Mouse (Mus musculus): ENCODE results near the gene Ano2. TPM values are rescaled to one million over a fixed set of nuclear protein-coding genes. Genes with fewer than 3 reads are reported as not detected.

The Ano2 gene
- polyA plus RNA-seq, 1 experiment, result not detected

DNA sequence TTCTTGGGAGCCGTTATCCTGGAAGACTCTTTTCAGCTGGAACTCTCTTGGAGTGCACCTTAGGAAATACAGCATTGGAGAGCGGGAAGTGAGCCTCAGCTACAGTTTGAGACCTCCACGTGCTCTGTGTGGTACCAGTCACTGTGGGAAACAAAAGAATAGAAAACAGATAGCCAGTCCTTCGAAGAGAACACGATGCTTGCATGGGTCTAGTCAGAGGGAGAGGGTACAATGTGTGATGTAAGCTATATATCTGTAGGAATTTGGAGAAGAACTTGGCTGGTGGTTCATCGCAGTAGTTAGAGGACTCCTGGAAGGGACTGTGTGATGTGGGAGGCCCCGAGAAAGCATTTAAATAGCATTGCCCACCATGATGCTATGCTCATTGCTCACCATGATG lies 189.1 kb downstream of the Ano2 start:
- H3K4me1 ChIP-seq (ENCODE audit: control insufficient read depth, insufficient read depth, low read length), result no peaks in the 10 kb centered on the region
- no peaks in the 10 kb centered on the region for H3K36me3 ChIP-seq (ENCODE audit: control insufficient read depth, insufficient read depth, low read length, poor library complexity, severe bottlenecking)
- H3K4me3 ChIP-seq (ENCODE audit: low read depth, low read length), result no peak overlapping the region
- no peaks in the 10 kb centered on the region for H3K9me3 ChIP-seq (replicated peaks; ENCODE audit: control insufficient read depth, insufficient read depth, low read length, poor library complexity, severe bottlenecking)
- TF ChIP-seq POLR2A (IDR thresholded peaks at IDR 0.05; ENCODE audit: insufficient read depth, low read length) (no peak), CTCF (IDR thresholded peaks at IDR 0.05; ENCODE audit: low read depth, low read length) (no peak), EP300 (IDR thresholded peaks at IDR 0.05; ENCODE audit: insufficient read depth, low read depth, low read length) (no peak)
- H3K9ac ChIP-seq (ENCODE audit: low read depth, poor library complexity, severe bottlenecking), result no peak overlapping the region
- no peak overlapping the region for H3K27ac ChIP-seq (ENCODE audit: insufficient read depth, low read length)
- H3K27me3 ChIP-seq (ENCODE audit: control insufficient read depth, insufficient read depth, low read length, poor library complexity, severe bottlenecking), result no peaks in the 10 kb centered on the region

DNA sequence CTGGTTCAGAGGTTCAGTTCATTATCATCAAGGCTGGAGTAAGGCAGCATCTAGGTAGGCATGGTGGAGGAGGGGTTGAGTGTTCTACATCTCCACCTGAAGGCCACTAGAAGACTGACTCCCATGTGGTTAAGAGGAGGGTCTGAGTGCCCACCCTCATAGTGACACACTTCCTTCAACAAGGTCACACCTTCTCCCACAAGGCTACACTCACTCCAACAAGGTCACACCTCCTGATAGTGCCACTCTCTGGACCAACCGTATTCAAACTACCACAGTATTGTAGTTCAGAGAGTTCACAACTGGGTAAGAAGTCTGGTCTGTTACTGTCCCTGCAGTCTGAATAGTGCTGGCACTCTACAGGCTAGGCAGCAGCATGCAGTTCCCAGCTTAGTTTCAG lies 198.4 kb downstream of the Ano2 start:
- Histone ChIP-seq H3K27me3 (ENCODE audit: control insufficient read depth, insufficient read depth, low read length, poor library complexity, severe bottlenecking) (no peaks in the 10 kb centered on the region), H3K27ac (ENCODE audit: insufficient read depth, low read length) (no peak overlapping the region), H3K4me1 (ENCODE audit: control insufficient read depth, insufficient read depth, low read length) (no peaks in the 10 kb centered on the region), H3K9ac (ENCODE audit: low read depth, poor library complexity, severe bottlenecking) (no peak overlapping the region), H3K36me3 (ENCODE audit: control insufficient read depth, insufficient read depth, low read length, poor library complexity, severe bottlenecking) (no peaks in the 10 kb centered on the region), H3K9me3 (replicated peaks; ENCODE audit: control insufficient read depth, insufficient read depth, low read length, poor library complexity, severe bottlenecking) (no peaks in the 10 kb centered on the region), H3K4me3 (ENCODE audit: low read depth, low read length) (no peak overlapping the region)
- no peak for TF ChIP-seq EP300 (IDR thresholded peaks at IDR 0.05; ENCODE audit: insufficient read depth, low read depth, low read length)
- TF ChIP-seq CTCF (IDR thresholded peaks at IDR 0.05; ENCODE audit: low read depth, low read length), result no peak
- no peak for TF ChIP-seq POLR2A (IDR thresholded peaks at IDR 0.05; ENCODE audit: insufficient read depth, low read length)

DNA sequence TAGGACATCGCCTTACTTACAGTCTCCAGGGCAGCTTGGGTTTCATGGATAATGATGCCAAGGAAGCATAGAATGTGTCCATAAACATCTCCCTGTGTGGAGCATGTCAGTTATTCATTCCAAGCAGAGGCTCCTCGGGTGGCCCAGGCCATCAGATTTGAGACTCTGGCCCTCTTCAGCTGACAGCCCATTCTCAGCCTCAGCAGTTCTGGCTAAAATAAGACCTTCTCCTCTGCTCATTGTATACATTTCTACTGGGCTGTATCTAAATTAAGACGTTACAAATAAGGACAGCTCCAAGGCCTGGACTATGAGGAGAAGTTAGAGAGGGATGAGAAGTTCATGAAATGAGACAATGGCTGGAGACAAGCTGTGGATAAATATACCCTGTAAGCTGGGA lies 204.1 kb downstream of the Ano2 start:
- Histone ChIP-seq H3K36me3 (ENCODE audit: control insufficient read depth, insufficient read depth, low read length, poor library complexity, severe bottlenecking) (no peaks in the 10 kb centered on the region), H3K27me3 (ENCODE audit: control insufficient read depth, insufficient read depth, low read length, poor library complexity, severe bottlenecking) (no peaks in the 10 kb centered on the region), H3K27ac (ENCODE audit: insufficient read depth, low read length) (no peak overlapping the region), H3K9me3 (replicated peaks; ENCODE audit: control insufficient read depth, insufficient read depth, low read length, poor library complexity, severe bottlenecking) (no peaks in the 10 kb centered on the region), H3K4me3 (ENCODE audit: low read depth, low read length) (no peak overlapping the region), H3K9ac (ENCODE audit: low read depth, poor library complexity, severe bottlenecking) (no peak overlapping the region), H3K4me1 (ENCODE audit: control insufficient read depth, insufficient read depth, low read length) (no peaks in the 10 kb centered on the region)
- no peak for TF ChIP-seq POLR2A (IDR thresholded peaks at IDR 0.05; ENCODE audit: insufficient read depth, low read length)
- TF ChIP-seq EP300 (IDR thresholded peaks at IDR 0.05; ENCODE audit: insufficient read depth, low read depth, low read length), result no peak
- TF ChIP-seq CTCF (IDR thresholded peaks at IDR 0.05; ENCODE audit: low read depth, low read length), result no peak

DNA sequence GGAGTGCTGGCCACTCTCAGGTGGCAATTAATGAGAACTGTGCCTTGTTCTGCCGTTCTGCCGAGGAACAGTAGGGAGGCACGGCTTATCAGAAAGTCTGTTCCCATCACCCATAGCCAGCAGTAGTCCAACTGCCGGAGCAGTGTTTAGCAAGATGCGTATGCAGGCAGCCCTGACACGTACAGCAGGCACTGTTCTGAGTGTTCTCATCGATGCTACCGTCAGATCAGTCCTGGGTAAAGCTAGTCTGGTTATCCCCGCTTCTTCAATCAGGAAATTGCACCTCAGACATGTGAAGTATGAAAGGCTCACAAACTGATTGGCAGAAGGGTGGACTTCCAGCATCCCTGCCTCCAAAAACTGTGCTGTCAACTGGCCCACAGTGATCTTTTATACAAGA lies 224.2 kb downstream of the Ano2 start:
- Histone ChIP-seq H3K27me3 (ENCODE audit: control insufficient read depth, insufficient read depth, low read length, poor library complexity, severe bottlenecking) (no peaks in the 10 kb centered on the region; the same call in 1 of the 2 replicates), H3K4me1 (ENCODE audit: control insufficient read depth, insufficient read depth, low read length) (no peaks in the 10 kb centered on the region), H3K36me3 (ENCODE audit: control insufficient read depth, insufficient read depth, low read length, poor library complexity, severe bottlenecking) (no peaks in the 10 kb centered on the region), H3K9ac (ENCODE audit: low read depth, poor library complexity, severe bottlenecking) (no peak overlapping the region), H3K4me3 (ENCODE audit: low read depth, low read length) (no peak overlapping the region), H3K27ac (ENCODE audit: insufficient read depth, low read length) (no peak overlapping the region), H3K9me3 (replicated peaks; ENCODE audit: control insufficient read depth, insufficient read depth, low read length, poor library complexity, severe bottlenecking) (no peaks in the 10 kb centered on the region)
- TF ChIP-seq POLR2A (IDR thresholded peaks at IDR 0.05; ENCODE audit: insufficient read depth, low read length) (no peak), CTCF (IDR thresholded peaks at IDR 0.05; ENCODE audit: low read depth, low read length) (no peak), EP300 (IDR thresholded peaks at IDR 0.05; ENCODE audit: insufficient read depth, low read depth, low read length) (no peak)

DNA sequence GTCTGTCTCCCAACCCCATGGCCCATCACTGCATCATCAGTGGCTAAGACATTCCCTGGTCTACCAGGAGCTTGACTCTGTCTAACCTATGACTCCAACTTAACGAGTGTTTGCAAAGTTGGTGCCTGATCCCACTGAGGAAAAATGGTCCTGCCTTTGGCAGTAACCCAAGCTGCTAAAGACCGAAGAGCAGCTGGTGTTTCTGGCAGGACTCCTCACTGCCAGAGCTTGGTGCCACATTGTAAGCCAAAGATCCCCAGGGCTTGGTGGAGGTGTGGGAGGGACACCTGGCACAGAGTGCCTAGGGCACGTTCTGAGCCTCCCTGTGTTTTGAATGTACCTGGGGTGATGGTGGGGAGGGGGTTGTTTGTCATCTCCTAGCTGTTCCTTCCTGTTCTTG lies 232.5 kb downstream of the Ano2 start:
- no peaks in the 10 kb centered on the region for H3K36me3 ChIP-seq (ENCODE audit: control insufficient read depth, insufficient read depth, low read length, poor library complexity, severe bottlenecking)
- TF ChIP-seq EP300 (IDR thresholded peaks at IDR 0.05; ENCODE audit: insufficient read depth, low read depth, low read length), result no peak
- TF ChIP-seq POLR2A (IDR thresholded peaks at IDR 0.05; ENCODE audit: insufficient read depth, low read length), result no peak
- TF ChIP-seq CTCF (IDR thresholded peaks at IDR 0.05; ENCODE audit: low read depth, low read length), result no peak
- no peak overlapping the region for H3K4me3 ChIP-seq (ENCODE audit: low read depth, low read length)
- no peaks in the 10 kb centered on the region for H3K4me1 ChIP-seq (ENCODE audit: control insufficient read depth, insufficient read depth, low read length)
- H3K9me3 ChIP-seq (replicated peaks; ENCODE audit: control insufficient read depth, insufficient read depth, low read length, poor library complexity, severe bottlenecking), result no peaks in the 10 kb centered on the region
- no peak overlapping the region for H3K27ac ChIP-seq (ENCODE audit: insufficient read depth, low read length)
- H3K9ac ChIP-seq (ENCODE audit: low read depth, poor library complexity, severe bottlenecking), result no peak overlapping the region
- H3K27me3 ChIP-seq (ENCODE audit: control insufficient read depth, insufficient read depth, low read length, poor library complexity, severe bottlenecking), result no peaks in the 10 kb centered on the region

DNA sequence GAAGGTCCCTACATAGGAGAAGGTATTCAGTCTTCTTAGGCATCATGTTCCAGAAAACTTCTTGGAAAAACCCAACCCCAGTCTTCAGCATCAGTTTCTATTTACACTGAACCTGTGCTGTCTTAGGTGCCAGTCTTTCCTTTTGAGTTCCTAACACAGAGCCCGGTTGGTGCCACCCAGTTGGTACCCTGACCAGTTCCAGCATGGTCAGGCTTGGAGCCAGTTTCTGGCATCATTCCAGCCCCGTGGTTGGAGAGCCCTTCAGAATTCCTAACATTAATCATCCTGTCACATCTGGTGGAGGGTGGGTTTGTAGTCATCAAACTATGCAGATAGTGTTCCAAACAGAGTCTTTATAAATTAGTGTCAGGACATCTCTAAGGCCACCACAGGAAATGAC lies 234.8 kb downstream of the Ano2 start:
- Histone ChIP-seq H3K27ac (ENCODE audit: insufficient read depth, low read length) (no peak overlapping the region), H3K4me3 (ENCODE audit: low read depth, low read length) (no peak overlapping the region), H3K4me1 (ENCODE audit: control insufficient read depth, insufficient read depth, low read length) (no peaks in the 10 kb centered on the region), H3K27me3 (ENCODE audit: control insufficient read depth, insufficient read depth, low read length, poor library complexity, severe bottlenecking) (no peaks in the 10 kb centered on the region), H3K9ac (ENCODE audit: low read depth, poor library complexity, severe bottlenecking) (no peak overlapping the region), H3K9me3 (replicated peaks; ENCODE audit: control insufficient read depth, insufficient read depth, low read length, poor library complexity, severe bottlenecking) (no peaks in the 10 kb centered on the region), H3K36me3 (ENCODE audit: control insufficient read depth, insufficient read depth, low read length, poor library complexity, severe bottlenecking) (no peaks in the 10 kb centered on the region)
- TF ChIP-seq EP300 (IDR thresholded peaks at IDR 0.05; ENCODE audit: insufficient read depth, low read depth, low read length) (no peak), CTCF (IDR thresholded peaks at IDR 0.05; ENCODE audit: low read depth, low read length) (no peak), POLR2A (IDR thresholded peaks at IDR 0.05; ENCODE audit: insufficient read depth, low read length) (no peak)

Measured in ES-Bruce4 (cell line).